ENCODE assay signal across 15 mouse cellular contexts in the genomic region with DNA sequence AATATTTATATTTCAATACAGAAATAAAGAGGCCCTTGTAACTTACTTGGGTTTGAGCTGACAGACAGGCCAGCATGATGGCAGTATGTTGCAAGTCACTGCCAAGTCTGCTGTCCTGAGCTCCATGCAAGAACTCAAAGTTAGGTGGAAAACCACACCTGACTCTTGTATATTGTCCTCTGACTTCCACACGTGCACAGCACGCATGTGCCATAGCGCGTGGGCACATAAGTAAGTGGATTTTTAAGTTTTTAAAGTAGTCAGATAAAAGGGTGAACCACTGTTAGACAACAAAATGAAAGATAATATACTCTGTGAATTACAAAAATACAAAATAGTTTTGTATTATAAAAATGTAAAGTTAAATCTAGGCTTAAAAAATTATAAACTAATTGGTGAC.
A peak's percentile ranks its signal among the peaks of the same experiment; 100 is the strongest.
DNase-seq lines count a peak whose midpoint lies in the region; ATAC-seq and TF ChIP-seq lines count a peak whose summit lies in the region.
"Had no signal": no experiment of that assay in that cellular context is flagged by ENCODE, and none has a peak within 500 bp of the region (broad histone marks: within the 10 kb centered on the region; RNA-seq: fewer than 3 reads in every experiment).

No protein-coding gene starts in this region.

- H3K27ac ChIP-seq in spleen, adult 2 months (ENCODE audit: insufficient read depth, low read length): no peak overlapping the region
- H3K27ac ChIP-seq in bone marrow macrophage, adult 2 months (ENCODE audit: insufficient read depth, low read depth, low read length): peak overlapping the region; percentile 77
- no peak overlapping the region; the same call in 1 of the 2 replicates for H3K27ac ChIP-seq in liver, embryonic 15.5 days (replicated peaks)
- H3K27ac ChIP-seq: hindbrain, embryonic 12.5 days; midbrain, embryonic 15.5 days; stomach, postnatal 0 days had no signal

- WGBS in spleen, adult 2 months: 24% methylated on average over 4 of the region's 4 CpGs
- WGBS in liver, embryonic 15.5 days (ENCODE audit: insufficient replicate concordance): 53% methylated on average over 4 of the region's 4 CpGs

- TF ChIP-seq CTCF in spleen, adult 2 months (IDR thresholded peaks at IDR 0.05; ENCODE audit: extremely low read depth, insufficient read depth, insufficient read length, insufficient replicate concordance): no peak
- TF ChIP-seq CTCF in bone marrow macrophage, adult 2 months (IDR thresholded peaks at IDR 0.05; ENCODE audit: low read depth, low read length): no peak

- no peaks in the 10 kb centered on the region for H3K9me3 ChIP-seq in liver, embryonic 15.5 days (replicated peaks)
- H3K9me3 ChIP-seq: hindbrain, embryonic 12.5 days; midbrain, embryonic 15.5 days had no signal

- H3K9ac ChIP-seq in liver, embryonic 15.5 days: no peak overlapping the region
- H3K9ac ChIP-seq: hindbrain, embryonic 12.5 days; midbrain, embryonic 15.5 days had no signal

- H3K4me2 ChIP-seq in liver, embryonic 15.5 days: peak overlapping the region; percentile 76
- H3K4me2 ChIP-seq: hindbrain, embryonic 12.5 days; midbrain, embryonic 15.5 days had no signal

- no peak for DNase-seq in spleen, adult 2 months (ENCODE audit: low read depth in 1 of 2, low spot score in 2 of 2)
- DNase-seq in spleen, postnatal 4 days (ENCODE audit: low spot score in 2 of 2): no peak
- no peak for DNase-seq in cerebellum, postnatal 14 days
- DNase-seq in thymus, adult 18-20 months: no peak
- DNase-seq in layer of hippocampus, adult 18-20 months (ENCODE audit: low spot score in 2 of 2): no peak
- DNase-seq: cerebellum, postnatal 25 days; layer of hippocampus, postnatal 36 days; lung, adult 2 months; right cerebral cortex, adult 18-20 months had no signal

- H3K4me1 ChIP-seq in spleen, adult 2 months (ENCODE audit: control insufficient read depth, insufficient read depth, insufficient read length): peaks cover 15% of the 10 kb centered on the region; the same call in 1 of the 2 replicates
- peaks cover 60% of the 10 kb centered on the region for H3K4me1 ChIP-seq in bone marrow macrophage, adult 2 months (ENCODE audit: control insufficient read depth, insufficient read depth, low read length)
- peaks cover 27% of the 10 kb centered on the region for H3K4me1 ChIP-seq in liver, embryonic 15.5 days (replicated peaks)
- H3K4me1 ChIP-seq: midbrain, embryonic 15.5 days had no signal

- peak overlapping the region; percentile 5; the same call in 1 of the 2 replicates for H3K4me3 ChIP-seq in spleen, adult 2 months (ENCODE audit: extremely low read depth, insufficient read depth, insufficient read length)
- H3K4me3 ChIP-seq in bone marrow macrophage, adult 2 months (ENCODE audit: insufficient read depth, low read length): peak overlapping the region; percentile 55
- H3K4me3 ChIP-seq in liver, embryonic 15.5 days (replicated peaks): peak overlapping the region; percentile 60; the same call in 1 of the 2 replicates
- H3K4me3 ChIP-seq: hindbrain, embryonic 12.5 days; midbrain, embryonic 15.5 days had no signal

- no peak for ATAC-seq in liver, embryonic 15.5 days (ENCODE audit: insufficient read depth)
- ATAC-seq: forebrain, embryonic 16.5 days; midbrain, embryonic 15.5 days had no signal

- no peaks in the 10 kb centered on the region for H3K36me3 ChIP-seq in spleen, adult 2 months (ENCODE audit: control insufficient read depth, insufficient read depth, low read length)
- no peaks in the 10 kb centered on the region for H3K36me3 ChIP-seq in liver, embryonic 15.5 days (replicated peaks)
- H3K36me3 ChIP-seq: hindbrain, embryonic 12.5 days; midbrain, embryonic 15.5 days had no signal

- no peak for TF ChIP-seq POLR2A in spleen, adult 2 months (IDR thresholded peaks at IDR 0.05; ENCODE audit: low read depth, low read length)
- no peak for TF ChIP-seq POLR2A in bone marrow macrophage, adult 2 months (IDR thresholded peaks at IDR 0.05; ENCODE audit: borderline replicate concordance, low read depth, low read length)

- H3K27me3 ChIP-seq in spleen, adult 2 months (ENCODE audit: control insufficient read depth, insufficient read depth, low read length): no peaks in the 10 kb centered on the region
- H3K27me3 ChIP-seq in liver, embryonic 15.5 days: no peaks in the 10 kb centered on the region
- H3K27me3 ChIP-seq: hindbrain, embryonic 12.5 days; midbrain, embryonic 15.5 days had no signal

Comparison
In these comparisons a context has a peak if more than half of its experiments do, and no peak if none do; other contexts are left out.
1. H3K4me3 ChIP-seq: peak in every context shown above with its lines; median percentile 60 in liver, embryonic 15.5 days; 55 in bone marrow macrophage, adult 2 months; 5 in spleen, adult 2 months.